Mouse (Mus musculus) left cerebral cortex, postnatal 4 days (tissue): ENCODE data around the gene Grhl1. TPM values are rescaled to one million over a fixed set of nuclear protein-coding genes. Genes with fewer than 3 reads are reported as not detected.

Experiments used
- DNase-seq: peaks from one replicate; pipeline ENCODE4 v3.0.0-alpha.2; 2022
- intact Hi-C: fragments of 180-260 bp; cut with DNase I; formaldehyde crosslinking; loops from one replicate; pipeline ENCODE4 v1.15.1; 2025
- total RNA-seq, 2 experiments: library from RNA; stranded (reverse); gene quantifications; 2 replicates each; pipeline ENCODE4 v1.2.3; 2021

Grhl1 gene
- total RNA-seq, 2 experiments from 2014 or later = 3.2 to 3.7 TPM

DNA sequence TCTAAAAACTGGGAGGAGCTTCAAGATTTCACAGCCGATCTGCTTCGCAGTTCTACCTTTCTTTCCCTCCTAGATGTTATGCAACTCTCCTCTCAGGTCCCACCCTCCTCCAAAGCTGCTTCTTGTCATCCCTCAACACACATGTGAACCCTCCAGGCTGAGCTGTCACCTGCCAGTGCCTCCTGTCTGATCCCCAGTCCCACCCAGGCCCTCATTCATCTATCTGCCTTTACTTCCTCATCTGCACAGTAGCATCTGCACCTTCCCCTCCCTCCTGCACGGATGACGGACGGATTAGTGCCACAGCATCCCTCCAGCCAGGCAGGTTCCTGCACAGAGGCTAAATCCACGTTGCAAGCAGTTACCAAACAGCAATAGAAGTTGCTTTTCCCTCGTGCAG, 14.1 kb downstream of the Grhl1 start:
- intact Hi-C loops = no loop called here
- no peak for DNase-seq

GRCm38 (mm10) chr12:24590371-24590770, 18.3 kb downstream of the Grhl1 start:
- intact Hi-C loops = no loop called here
- DNase-seq = no peak

GRCm38 (mm10) chr12:24592055-24592454, 20.0 kb downstream of the Grhl1 start:
- no peak for DNase-seq
- intact Hi-C loops = no loop called here

DNA sequence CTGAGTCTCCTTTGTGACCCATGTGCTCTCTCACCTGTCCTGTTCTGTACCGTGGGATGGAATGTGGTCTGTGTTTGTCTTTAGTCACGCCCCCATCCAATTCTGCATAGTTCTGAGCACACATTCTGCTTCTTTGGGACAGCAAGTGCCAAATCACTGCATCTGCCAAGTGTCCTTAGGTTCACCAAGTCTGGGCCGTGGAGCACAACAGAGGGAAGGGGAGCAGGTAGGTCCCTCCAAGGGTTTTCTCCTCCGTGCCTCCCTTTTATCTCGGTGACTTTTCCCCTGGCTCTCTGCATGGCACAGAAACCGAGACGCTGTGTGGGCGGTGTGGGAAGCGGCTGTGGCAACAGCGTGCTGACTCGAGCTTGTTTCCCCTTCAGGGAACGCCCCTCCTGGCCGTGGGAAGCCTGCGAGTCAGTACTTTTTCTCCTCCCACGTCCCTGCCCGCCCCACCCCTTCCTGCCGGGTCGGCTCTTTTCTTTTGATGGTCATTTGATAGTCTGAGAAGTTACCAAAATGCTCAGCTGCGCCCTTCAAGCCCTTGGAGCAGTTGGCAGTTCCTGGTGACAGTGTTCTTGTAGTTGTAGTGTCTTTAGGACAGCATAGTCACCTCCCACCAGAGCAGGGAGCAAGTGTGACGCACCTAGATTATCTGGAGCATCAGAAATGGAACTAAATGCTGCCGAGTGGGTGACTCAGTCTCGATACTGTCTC, 21.0 kb downstream of the Grhl1 start:
- no peak for DNase-seq
- intact Hi-C loops = no loop called here

- intact Hi-C loops = no loop called here
- no peak for DNase-seq
Observed at GRCm38 (mm10) chr12:24597376-24597775, 25.3 kb downstream of the Grhl1 start.

- DNase-seq = peak; percentile 23
- intact Hi-C loops = no loop called here
Observed at GRCm38 (mm10) chr12:24599366-24599895, 27.3 kb downstream of the Grhl1 start.

DNA sequence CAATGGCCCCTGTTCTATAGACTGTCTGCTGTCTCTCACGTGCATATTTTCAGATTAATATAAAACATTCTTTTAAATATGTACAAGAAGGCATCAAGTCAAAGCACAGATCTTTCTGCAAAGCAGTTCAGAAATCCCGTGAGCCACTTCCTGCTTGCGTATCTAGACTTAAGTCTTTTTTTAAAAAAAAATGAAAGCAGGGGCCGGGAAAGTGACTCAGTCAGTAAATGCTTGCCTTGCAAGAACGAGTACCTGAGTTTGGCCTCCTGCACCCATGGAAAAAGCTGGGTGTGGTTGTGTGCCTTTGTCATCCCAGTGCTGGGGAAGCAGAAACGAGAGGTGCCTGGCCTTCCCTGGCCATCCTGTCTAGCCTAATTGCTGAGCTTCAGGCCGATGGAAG, 28.0 kb downstream of the Grhl1 start:
- intact Hi-C loops = no loop called here
- DNase-seq = no peak

GRCm38 (mm10) chr12:24600806-24601205, 28.7 kb downstream of the Grhl1 start:
- peak; percentile 70 for DNase-seq
- intact Hi-C loops = no loop called here

DNA sequence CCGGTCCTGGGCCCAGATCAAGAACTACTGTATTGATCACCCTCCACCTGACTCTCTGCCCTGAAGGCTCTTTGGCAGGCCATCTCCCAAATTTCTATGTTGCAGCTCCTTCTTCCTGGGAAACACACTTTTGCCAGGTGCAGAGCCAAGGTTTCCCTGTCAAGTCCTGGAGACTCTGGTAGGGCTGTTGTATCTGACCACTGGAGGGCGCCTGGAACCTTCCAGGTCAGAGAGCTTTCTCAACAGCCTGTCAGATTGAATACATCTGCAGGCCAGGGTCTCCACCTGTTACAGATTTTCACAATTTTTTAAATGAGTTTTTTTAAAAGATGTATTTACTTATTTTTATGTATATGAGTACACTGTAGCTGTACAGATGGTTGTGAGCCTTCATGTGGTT, 31.2 kb downstream of the Grhl1 start:
- intact Hi-C loops = no loop called here
- peak; percentile 83 for DNase-seq

GRCm38 (mm10) chr12:24606166-24606565, 34.1 kb downstream of the Grhl1 start:
- intact Hi-C loops = no loop called here

GRCm38 (mm10) chr12:24612591-24612990, 40.5 kb downstream of the Grhl1 start:
- intact Hi-C loops = no loop called here
- peak; percentile 33 for DNase-seq

More at GRCm38 (mm10) chr12:24606166-24606565, 34.1 kb downstream of the Grhl1 start:
- DNase-seq = no peak

DNA sequence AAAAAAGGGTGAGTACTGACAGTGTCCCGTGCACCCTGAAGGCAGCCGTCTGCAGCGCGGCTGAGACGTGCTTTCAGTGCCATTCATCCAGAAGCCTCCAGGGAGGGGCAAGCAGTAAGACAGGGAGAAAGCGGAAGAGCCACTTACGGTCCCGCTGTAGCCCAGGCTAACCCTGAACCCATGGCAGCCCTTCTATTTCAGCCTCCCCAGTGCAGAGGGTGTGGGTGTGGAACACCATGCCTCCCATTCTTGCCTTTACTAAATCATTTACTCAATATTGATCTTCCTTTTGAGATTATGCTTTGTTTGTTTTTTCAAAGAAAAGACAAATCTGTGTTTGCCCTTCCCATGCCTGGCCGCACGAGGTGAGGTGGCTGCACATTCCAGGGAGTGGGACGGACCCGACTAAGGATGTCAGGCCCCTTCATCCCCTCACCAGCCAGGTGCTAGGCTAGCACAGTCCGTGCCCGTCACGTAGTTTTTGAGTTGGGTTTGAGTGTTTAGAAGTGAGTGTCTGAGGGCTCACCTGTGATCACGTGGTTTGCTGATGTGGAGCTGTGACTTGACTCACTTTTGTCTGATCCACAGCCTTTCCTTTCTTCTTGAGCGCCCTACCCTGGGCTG, 42.5 kb downstream of the Grhl1 start:
- intact Hi-C loops = no loop called here
- no peak for DNase-seq

GRCm38 (mm10) chr12:24615140-24615539, 43.1 kb downstream of the Grhl1 start:
- DNase-seq = no peak
- intact Hi-C loops = no loop called here

- DNase-seq = no peak
- intact Hi-C loops = no loop called here
Observed at GRCm38 (mm10) chr12:24619436-24619835, 47.4 kb downstream of the Grhl1 start.

DNA sequence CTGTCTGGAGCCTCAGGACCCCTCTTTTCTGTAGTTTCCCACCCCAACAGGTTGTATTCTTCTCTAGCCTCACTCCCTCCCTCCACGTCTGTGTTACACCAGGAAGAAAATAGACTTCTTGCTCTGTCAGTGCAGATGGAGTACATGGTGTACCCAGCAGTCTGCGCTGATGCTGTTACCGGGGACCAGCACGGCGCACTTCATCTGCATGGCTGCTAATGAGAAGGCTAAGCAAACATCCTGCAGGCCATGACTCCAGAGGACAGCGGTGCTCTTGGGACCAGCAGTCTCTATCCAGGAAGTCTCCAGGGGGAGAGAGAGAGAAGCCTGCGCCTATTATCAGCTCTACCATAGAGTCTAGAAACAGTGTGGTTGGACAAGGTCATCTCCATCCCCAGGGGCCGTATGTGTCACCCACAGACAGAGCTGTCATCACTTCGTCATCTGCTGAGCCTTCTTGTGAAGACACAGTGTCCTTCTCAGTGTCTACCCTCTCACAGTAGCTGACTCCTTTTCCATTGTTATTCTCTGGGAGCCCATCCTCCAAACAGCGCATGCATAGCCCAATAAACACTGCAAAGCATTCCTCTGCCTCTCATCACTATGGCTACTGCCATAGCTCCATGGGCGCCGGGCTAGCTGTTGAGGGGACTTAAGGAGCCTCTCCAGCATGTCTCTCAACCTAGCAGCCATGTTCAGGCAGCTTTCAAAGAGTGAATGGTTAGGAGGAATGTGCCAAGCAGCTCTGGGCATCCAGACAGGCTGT, 51.6 kb downstream of the Grhl1 start:
- DNase-seq = peak; percentile 31
- intact Hi-C loops = no loop called here

DNA sequence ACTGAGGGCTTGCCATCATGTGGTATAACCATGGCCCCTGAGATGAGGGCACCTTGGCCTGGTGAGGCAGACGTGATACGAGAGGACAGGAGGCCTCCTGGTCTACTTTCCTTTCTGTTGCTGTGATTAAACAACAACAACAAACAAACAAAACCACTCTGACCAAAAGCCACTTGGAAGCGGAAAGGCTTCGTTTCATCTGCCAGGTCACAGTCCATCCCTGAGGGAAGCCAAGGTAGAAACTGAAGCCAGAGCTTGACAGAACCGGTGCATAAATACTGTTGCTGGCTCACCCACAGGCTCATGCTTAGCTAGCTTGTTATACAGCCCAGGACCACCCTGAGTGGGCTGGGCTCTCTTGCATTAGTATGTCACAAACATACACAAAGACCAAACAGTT, 54.3 kb downstream of the Grhl1 start:
- intact Hi-C loops = loop anchor here (5.0 kb wide), 1 partner anchor 49 kb away; no protein-coding TSS in a partner anchor
- no peak for DNase-seq

- DNase-seq = no peak
- intact Hi-C loops = loop anchor here (5.0 kb wide), 1 partner anchor 50 kb away; no protein-coding TSS in a partner anchor
Observed at GRCm38 (mm10) chr12:24627215-24627614, 55.1 kb downstream of the Grhl1 start.

- intact Hi-C loops = no loop called here
- no peak for DNase-seq
Observed at GRCm38 (mm10) chr12:24630220-24630619, 58.1 kb downstream of the Grhl1 start.

DNA sequence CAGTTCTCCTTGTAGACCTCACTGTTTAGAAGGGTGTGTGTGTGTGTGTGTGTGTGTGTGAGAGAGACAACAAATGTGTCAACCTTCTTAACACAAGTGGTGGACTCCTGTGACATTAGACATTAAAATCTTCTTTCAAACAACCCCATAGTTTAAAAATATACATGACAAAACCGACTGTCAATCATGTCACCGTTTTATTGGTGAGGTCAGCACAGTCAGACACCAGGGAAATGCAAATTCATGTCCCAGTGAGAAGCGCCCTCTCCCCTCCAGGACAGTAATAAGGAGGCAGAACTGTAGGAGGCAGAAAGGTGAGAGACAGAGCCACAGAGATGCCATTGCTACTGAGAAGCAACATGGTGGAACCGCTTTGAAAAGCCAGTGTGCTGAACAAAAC, 60.3 kb downstream of the Grhl1 start:
- DNase-seq = no peak
- intact Hi-C loops = no loop called here

- DNase-seq = no peak
- intact Hi-C loops = no loop called here
Observed at GRCm38 (mm10) chr12:24633753-24634191, 61.7 kb downstream of the Grhl1 start.

DNA sequence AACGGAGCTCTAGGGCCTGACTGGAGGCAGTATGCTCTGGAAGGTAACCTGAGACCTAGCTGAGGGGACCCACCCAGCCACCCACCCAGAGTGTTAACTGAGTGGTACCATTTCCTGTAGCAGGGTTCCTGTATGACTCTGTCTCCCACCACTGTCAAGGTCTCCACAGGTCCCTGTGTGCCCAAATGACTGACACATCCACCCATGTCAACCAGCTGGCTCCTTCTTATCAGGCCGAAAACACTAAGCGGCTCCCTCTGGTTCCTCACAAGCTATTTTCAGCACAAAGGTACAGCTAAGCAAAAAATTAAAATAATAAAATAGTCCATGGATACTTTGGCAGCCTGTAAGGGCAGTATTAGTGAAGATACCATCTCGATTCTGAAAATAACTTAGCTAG, 62.1 kb downstream of the Grhl1 start:
- no peak for DNase-seq
- intact Hi-C loops = no loop called here
